Mouse (Mus musculus) ovary, adult 2 months (tissue): Measurements from ENCODE around the gene Mum1. TPM values are rescaled to one million over a fixed set of nuclear protein-coding genes. Genes with fewer than 3 reads are reported as not detected.

Source experiments
- polyA plus RNA-seq: library from polyadenylated mRNA; depleted of rRNA; stranded (reverse); fragments of >200 nt; gene quantifications from 2 replicates; pipeline ENCODE4 v1.2.3, GENCODE M21; 2012; rRNA removed

Gene Mum1
- 50.0 and 52.1 TPM in 2 replicates for polyA plus RNA-seq

GRCm38 (mm10) chr10:80226416-80227165, at the start of gene Mum1:
Gene Mum1, plus strand, starts transcription at chr10:80226434.

GRCm38 (mm10) chr10:80179068-80180051, 46.9 kb upstream of the Mum1 start, which contains the start of gene Efna2:
Gene Efna2, plus strand, starts transcription at chr10:80179482.

GRCm38 (mm10) chr10:80248971-80249640, 22.9 kb downstream of the Mum1 start, which contains the start of gene Ndufs7:
Gene Ndufs7, plus strand, starts transcription at chr10:80249121.

GRCm38 (mm10) chr10:80260642-80261584, 34.7 kb downstream of the Mum1 start, which contains the start of the genes Gamt and Dazap1:
Gene Gamt, minus strand, starts transcription at chr10:80261012.
Gene Dazap1, plus strand, starts transcription at chr10:80261486.

GRCm38 (mm10) chr10:80292251-80293146, 66.3 kb downstream of the Mum1 start, which contains the start of gene Rps15:
Gene Rps15, plus strand, starts transcription at chr10:80292453.

Other genes starting within 250 kb of the Mum1 start
- gene Tmem259, start 242.1 kb upstream of the Mum1 start, polyA plus RNA-seq: 471 and 485 TPM in 2 replicates
- 287 and 331 TPM in 2 replicates for gene Cnn2, start 237.8 kb upstream of the Mum1 start, polyA plus RNA-seq
- gene Abca7, start 229.9 kb upstream of the Mum1 start, polyA plus RNA-seq: 20.1 and 25.5 TPM in 2 replicates
- gene Arhgap45, start 209.8 kb upstream of the Mum1 start, polyA plus RNA-seq: 23.1 and 27.9 TPM in 2 replicates
- 406 and 421 TPM in 2 replicates for gene Polr2e, start 186.6 kb upstream of the Mum1 start, polyA plus RNA-seq
- 613 and 620 TPM in 2 replicates for gene Gpx4, start 179.3 kb upstream of the Mum1 start, polyA plus RNA-seq
- 85.9 and 89.3 TPM in 2 replicates for gene Sbno2, start 120.9 kb upstream of the Mum1 start, polyA plus RNA-seq
- 186 and 203 TPM in 2 replicates for gene Stk11, start 110.6 kb upstream of the Mum1 start, polyA plus RNA-seq
- 1,675 and 3,137 TPM in 2 replicates for gene Atp5d, start 87.8 kb upstream of the Mum1 start, polyA plus RNA-seq
- gene Cbarp, start 85.6 kb upstream of the Mum1 start, polyA plus RNA-seq: 58.9 and 61.5 TPM in 2 replicates
- 221 and 248 TPM in 2 replicates for gene Midn, start 78.2 kb upstream of the Mum1 start, polyA plus RNA-seq
- 166 and 186 TPM in 2 replicates for gene Cirbp, start 60.4 kb upstream of the Mum1 start, polyA plus RNA-seq
- 11.6 and 15.0 TPM in 2 replicates for gene 1600002K03Rik, start 53.5 kb upstream of the Mum1 start, polyA plus RNA-seq
- gene Efna2, start 47.0 kb upstream of the Mum1 start, polyA plus RNA-seq: 24.1 and 27.6 TPM in 2 replicates
- gene Ndufs7, start 22.7 kb downstream of the Mum1 start, polyA plus RNA-seq: 763 TPM in 2 replicates
- gene Gamt, start 34.6 kb downstream of the Mum1 start, polyA plus RNA-seq: 151 and 218 TPM in 2 replicates
- gene Dazap1, start 35.1 kb downstream of the Mum1 start, polyA plus RNA-seq: 82.9 and 83.0 TPM in 2 replicates
- 1,795 and 1,851 TPM in 2 replicates for gene Rps15, start 66.0 kb downstream of the Mum1 start, polyA plus RNA-seq
- gene Apc2, start 69.5 kb downstream of the Mum1 start, polyA plus RNA-seq: 3.4 and 4.0 TPM in 2 replicates
- 71.0 and 75.2 TPM in 2 replicates for gene 2310011J03Rik, start 94.1 kb downstream of the Mum1 start, polyA plus RNA-seq
- gene Pcsk4, start 103.1 kb downstream of the Mum1 start, polyA plus RNA-seq: 17.4 and 20.3 TPM in 2 replicates
- gene Reep6, start 103.5 kb downstream of the Mum1 start, polyA plus RNA-seq: 8.6 and 13.7 TPM in 2 replicates
- gene Adamtsl5, start 122.0 kb downstream of the Mum1 start, polyA plus RNA-seq: 18.5 and 21.2 TPM in 2 replicates
- 8.2 and 10.0 TPM in 2 replicates for gene Plk5, start 130.0 kb downstream of the Mum1 start, polyA plus RNA-seq
- 95.3 and 114 TPM in 2 replicates for gene Mex3d, start 161.2 kb downstream of the Mum1 start, polyA plus RNA-seq
- 266 and 282 TPM in 2 replicates for gene Mbd3, start 173.1 kb downstream of the Mum1 start, polyA plus RNA-seq
- 1,515 and 1,936 TPM in 2 replicates for gene Uqcr11, start 180.4 kb downstream of the Mum1 start, polyA plus RNA-seq
- gene Tcf3, start 207.2 kb downstream of the Mum1 start, polyA plus RNA-seq: 199 and 209 TPM in 2 replicates